Mouse (Mus musculus): Measurements from ENCODE around the gene Rimbp3.
"Not testable (repeated sequence)": the region's sequence is repeated elsewhere in the genome, so short reads cannot be mapped to it uniquely, and the experiment has no call there.

The Rimbp3 gene

GRCm38 (mm10) chr16:17220127-17220733 is 11.8 kb downstream of the Rimbp3 start:
- DNase-seq (ENCODE audit: low spot score) = no peak

DNA sequence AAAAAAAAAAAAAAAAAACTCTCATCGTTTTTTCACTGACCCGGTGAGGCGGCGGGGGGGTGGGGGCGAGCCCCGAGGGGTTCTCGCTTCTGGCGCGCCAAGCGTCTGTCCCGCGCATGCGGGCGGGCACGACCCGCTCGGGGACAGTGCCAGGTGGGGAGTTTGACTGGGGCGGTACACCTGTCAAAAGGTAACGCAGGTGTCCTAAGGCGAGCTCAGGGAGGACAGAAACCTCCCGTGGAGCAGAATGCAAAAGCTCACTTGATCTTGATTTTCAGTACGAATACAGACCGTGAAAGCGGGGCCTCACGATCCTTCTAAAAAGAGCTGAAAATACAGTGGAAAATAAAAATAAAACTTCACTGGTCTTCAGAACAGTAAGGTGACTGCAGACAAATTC is 13.8 kb downstream of the Rimbp3 start:
- DNase-seq (ENCODE audit: low spot score) = peak; percentile 64

DNA sequence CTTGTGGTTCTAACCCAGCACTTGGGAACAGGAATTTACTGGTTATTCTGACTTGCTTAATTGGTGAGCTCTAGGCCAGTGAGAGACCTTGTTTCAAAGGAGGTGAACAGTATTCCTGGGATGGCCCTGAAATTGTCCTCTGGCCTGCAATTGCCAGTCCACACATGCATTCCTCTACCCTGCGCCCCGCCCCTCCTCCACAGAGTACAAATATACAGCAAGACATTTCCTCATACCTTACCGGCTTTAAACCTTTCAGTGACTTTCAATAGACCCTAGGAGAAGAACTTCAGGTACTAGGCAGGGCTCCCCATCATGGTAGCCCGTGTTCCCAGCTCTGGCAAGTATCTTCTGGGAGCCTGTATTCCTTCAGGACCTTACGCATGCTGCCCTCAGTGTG is 17.2 kb downstream of the Rimbp3 start:
- no peak for DNase-seq (ENCODE audit: low spot score)

DNA sequence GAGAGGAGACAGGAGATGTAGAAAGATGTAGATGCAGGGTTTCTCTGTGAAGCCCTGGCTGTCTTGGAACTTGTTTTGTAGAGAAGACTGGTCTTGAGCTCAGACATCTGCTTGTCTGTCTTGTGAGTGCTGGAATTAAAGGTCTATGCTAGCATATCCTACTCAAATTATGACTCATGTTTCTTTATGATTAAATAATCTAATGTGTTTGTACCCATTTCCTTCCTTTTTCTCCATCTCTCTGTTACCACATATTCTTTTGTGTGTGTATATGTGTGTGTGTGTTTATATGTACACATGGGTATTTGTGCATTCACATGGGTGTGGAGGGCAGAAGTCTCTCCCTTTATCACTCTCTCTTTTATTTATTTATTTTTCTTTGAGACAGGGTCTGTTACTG is 18.1 kb downstream of the Rimbp3 start:
- no peak for DNase-seq (ENCODE audit: low spot score)

DNA sequence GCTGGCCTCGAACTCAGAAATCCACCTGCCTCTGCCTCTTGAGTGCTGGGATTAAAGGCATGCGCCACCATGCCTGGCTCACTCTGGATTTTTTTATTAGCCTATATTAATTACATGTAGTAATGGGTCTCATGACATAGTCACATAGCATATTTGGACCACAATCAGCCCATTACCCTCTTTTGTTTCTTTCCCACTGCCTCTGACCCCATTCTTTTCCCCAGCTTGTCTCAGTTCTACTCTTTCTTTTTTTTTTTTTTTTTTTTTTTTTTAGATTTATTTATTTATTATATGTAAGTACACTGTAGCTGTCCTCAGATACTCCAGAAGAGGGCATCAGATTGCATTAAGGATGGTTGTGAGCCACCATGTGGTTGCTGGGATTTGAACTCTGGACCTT is 23.1 kb downstream of the Rimbp3 start:
- DNase-seq (ENCODE audit: low spot score) = not testable (repeated sequence)

DNA sequence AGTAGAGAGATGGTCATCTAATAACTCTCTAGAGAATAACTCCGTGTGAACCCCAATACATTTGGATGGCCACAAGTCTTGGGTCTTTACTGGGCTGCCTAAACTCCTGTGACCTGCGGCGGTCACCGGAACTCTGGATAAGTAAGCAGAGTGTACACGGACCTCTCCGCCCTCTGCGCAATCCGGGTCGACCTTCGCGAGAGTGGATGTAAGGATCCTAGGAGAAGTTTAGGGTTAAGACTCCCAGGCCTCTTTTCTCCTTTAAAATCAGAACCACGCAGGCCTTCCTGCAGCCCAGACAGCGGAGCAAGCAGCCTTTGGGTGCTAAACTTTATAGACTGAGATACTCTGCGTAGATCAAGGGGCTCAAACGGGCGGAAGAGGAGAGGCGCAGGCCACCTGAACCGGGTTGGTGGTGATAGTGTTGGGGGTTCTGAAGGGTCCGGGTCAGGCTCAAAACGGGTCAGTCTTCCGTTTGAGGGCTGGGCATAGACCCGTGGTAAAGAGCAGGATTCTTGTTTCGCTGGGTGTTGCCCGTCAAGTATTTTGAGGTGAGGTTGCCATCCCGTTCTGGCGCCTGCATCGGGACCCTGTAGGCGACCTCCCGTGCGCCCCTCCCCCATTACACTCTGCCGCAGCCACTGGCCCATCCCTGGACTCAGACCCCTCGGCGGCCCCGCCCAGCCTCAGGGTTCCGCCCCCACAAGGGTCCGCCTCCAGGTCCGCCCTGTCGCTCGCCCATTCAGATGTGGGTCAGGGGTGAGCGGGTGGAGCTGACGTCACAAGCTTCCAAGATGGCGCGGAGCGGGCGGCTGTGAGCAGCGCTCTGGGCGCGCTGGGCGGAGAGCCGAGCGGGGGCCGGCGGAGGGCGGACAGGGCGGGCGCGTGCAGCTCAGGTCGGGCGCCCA is 24.6 kb downstream of the Rimbp3 start, which contains the start of gene Hic2:
Gene Hic2, plus strand, starts transcription at position 779 of the 908 bp plus-strand sequence.
- DNase-seq (ENCODE audit: low spot score) = peak; percentile 96

GRCm38 (mm10) chr16:17233702-17234498 is 25.5 kb downstream of the Rimbp3 start:
- peak; percentile 71 for DNase-seq (ENCODE audit: low spot score)

DNA sequence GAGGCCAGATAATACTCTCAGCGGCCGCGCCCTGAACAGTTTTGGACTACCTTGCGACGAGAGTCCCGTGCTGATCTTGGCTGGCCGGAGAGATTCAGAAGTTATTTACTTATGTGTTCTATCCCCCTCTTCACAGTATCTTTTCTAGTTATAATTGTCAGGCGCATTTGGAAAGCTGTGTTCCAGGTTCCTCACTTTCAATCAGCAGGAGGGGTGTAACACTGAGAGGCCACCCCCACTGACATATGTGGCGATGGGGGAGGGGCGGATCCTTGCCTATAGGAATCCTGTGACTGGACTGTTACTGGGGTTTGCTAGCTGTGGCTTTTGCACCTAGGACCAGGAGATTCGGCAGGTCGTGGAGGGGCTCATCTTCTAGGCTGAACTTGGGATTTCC is 26.1 kb downstream of the Rimbp3 start:
- DNase-seq (ENCODE audit: low spot score) = peak; percentile 50

DNA sequence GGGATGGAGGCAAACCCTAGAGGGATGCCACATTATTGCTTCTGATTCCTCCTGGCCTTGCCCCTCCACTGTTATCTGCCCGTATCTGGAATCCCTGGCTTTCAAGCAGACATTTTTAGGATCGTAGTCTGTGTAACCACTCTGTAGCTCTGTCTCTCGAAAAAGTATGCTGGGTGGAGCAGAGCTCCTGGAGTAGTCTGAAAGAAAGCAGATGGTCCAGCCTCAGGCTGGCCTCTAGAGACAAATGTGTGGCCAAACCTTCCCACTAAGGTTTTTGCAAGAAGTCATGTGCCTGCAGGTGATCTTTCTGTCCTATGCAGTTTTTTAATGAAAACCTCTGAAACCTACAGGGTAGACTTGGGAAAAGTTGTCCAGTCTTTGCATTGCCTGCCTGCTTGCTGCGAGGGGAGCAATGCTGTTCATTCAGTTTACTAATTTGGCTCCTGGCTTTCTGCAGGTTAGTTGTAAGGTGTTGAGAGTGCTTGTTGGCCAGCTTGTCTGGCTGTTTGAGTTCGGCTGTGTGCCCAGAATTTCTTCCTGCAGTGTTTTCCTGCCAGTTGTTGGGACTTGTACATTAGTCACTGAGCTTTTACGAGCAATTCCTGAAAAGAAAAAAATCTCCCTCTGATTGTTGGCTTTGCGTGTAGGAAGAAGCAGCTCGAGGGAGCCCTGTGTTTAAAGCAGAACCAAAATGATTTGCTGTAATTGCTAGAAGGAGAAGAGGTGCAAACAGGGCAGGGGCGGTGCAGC is 26.7 kb downstream of the Rimbp3 start:
- peak; percentile 36 for DNase-seq (ENCODE audit: low spot score)

- DNase-seq (ENCODE audit: low spot score) = no peak
These were observed 29.2 kb downstream of the Rimbp3 start for GRCm38 (mm10) chr16:17237634-17238033.

- no peak for DNase-seq (ENCODE audit: low spot score)
These were observed 31.0 kb downstream of the Rimbp3 start for GRCm38 (mm10) chr16:17239409-17239808.

DNA sequence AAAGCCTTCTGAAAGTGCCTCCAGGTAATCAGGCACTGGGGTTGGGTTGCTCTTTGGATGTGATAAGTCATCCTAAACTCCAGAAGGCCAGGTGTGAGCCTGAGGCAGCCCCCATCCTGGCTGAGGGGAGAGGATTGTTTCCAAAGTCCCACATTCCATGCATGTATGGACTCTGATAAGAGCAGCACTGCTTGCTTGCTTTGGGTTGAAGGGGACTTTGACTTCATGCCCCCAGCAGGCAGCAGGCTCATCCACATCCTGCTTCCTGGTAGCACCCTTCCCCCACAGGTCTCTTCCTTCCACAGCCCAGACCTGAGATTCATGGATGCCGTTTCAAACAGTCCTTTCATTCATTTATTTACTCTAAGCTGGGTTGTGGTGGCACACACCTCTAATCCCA is 35.3 kb downstream of the Rimbp3 start:
- no peak for DNase-seq (ENCODE audit: low spot score)

DNA sequence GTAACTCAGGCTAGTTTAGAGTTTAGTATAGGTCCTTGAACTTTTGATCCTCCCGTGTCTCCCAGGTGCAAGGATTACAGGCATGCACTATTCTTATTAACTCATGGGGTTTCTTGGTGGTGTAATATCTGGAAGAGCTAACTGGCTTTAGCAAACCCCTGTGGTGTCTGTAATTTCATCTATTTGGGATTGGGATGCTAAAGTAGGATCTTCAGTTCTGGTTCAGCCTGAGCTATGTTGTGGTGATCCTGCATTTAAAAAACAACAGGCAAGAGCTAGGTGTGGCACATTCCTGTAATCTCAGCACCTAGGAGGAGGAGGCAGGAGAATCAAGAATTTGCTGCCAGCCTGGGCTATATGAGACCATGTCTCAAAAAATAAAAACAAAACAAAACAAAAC is 36.6 kb downstream of the Rimbp3 start:
- DNase-seq (ENCODE audit: low spot score) = no peak

GRCm38 (mm10) chr16:17247727-17248126 is 39.3 kb downstream of the Rimbp3 start:
- DNase-seq (ENCODE audit: low spot score) = no peak

DNA sequence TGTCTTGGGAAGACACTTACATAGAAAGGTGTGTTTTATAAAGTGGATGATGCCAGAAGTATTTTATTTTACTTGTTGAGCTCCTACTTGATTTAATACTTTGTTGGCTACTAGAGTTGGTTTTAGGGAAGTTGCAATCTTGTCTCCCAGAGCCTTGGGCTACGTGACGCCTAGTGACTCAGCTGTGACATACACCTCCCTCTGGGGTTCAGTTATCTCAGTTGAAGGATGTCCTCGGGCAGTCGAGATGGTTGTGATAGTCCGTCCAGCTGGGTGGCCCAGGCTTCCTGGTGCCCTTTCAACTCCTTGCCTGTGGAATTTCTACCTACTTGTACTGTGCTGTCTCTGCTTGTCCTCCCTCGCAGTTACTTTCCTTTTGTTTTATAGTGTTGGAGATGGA is 40.7 kb downstream of the Rimbp3 start:
- DNase-seq (ENCODE audit: low spot score) = no peak

DNA sequence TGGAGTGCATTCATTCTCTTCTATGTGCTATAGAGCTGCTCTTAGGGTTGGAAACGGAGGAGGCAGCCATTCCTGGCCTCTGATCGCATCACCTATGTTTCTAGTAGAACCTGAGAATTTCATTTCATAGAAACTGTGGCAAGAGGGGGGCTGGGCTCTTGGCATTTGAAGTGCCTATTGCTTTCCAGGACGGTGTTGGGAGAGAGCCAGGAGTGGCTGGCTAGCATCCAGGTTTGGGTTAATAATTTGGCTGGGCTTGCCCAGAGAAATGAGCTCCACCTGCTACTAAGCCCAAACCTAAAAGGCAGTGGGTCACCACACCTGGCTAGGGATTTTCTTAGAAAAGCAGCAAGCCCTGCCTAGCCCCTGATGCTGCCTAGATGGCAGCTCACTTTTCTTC is 43.1 kb downstream of the Rimbp3 start:
- peak; percentile 59 for DNase-seq (ENCODE audit: low spot score)

- no peak for DNase-seq (ENCODE audit: low spot score)
These were observed 43.8 kb downstream of the Rimbp3 start for GRCm38 (mm10) chr16:17252086-17252726.

DNA sequence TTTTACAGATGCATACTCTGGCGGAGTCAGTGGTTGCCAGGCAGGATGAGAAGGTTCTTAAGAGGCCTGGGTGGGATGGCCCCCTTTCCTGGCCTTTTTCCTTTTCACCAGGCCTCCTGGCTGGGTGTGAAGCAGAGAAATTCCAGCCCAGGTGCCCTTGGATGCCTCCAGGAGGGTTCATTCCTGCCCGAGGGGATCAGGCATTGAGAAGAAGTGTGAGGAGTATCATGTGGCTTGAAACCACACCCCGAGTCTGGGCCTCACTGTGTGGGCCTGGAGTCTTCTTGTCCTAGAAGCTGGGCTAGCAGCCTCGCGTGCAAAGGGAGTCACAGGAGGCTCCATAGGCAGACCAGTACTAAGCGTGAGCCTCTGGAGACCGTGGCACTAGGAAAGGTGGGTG is 44.4 kb downstream of the Rimbp3 start:
- DNase-seq (ENCODE audit: low spot score) = no peak

DNA sequence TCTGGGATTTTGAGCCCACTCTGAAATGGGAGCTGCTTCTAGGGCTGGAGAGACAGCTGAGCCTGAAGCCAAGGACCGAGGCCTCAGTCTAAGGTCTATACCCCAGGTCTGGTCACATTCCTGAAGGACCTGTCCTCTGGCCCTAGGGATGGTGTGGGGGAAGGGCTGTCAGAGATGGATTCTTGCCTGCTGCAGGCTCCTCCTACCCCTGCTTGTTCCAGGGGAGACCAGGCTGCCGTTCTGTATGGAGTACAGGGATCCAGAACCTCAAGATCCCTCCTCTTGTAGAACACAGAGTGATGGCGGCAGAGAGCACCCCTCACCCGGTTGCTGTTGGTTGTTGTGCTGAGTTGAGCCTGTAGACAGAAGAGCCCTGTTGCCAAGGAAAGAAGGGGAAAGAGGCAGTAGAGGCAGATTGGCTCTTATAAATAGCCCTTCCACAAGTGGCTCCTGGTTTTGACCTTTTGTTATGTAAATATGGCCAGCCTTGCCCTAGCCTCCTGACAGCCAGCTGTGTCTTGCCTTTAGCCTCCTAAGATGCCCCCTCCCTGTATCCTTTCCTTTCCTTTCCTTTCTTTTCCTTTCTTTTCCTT is 45.7 kb downstream of the Rimbp3 start:
- no peak for DNase-seq (ENCODE audit: low spot score)

DNA sequence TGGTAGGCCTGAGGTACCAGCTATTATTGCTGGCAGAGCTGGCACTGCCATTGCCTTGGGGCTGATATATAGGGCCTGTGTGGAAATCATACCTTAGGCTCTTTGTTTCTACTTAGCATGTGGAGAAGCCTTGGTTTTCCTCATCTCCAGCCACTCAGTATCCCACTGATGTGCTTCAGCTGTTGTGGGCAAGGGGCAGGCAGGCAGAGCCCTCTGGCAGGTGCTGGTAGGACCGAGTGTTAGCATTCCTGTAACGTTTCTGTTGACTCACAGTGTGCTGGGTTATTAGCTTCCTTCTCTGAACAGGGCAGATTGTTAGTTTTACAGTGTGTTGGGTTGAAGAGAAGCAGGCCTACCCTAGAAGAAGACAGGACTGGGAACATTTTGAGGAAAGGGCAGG is 46.9 kb downstream of the Rimbp3 start:
- no peak for DNase-seq (ENCODE audit: low spot score)

DNA sequence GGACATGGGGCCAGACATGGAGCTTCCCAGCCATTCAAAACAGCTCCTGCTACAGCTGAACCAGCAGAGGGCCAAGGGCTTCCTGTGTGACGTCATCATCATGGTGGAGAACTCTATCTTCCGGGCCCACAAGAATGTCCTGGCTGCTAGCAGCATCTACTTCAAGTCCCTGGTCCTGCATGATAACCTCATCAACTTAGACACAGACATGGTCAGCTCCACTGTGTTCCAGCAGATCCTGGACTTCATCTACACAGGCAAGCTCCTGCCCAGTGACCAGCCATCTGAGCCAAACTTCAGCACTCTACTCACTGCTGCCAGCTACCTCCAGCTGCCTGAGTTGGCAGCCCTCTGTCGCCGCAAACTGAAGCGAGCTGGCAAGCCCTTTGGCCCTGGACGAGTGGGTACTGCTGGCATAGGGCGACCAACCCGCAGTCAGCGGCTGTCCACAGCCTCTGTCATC is 49.0 kb downstream of the Rimbp3 start:
- DNase-seq (ENCODE audit: low spot score) = no peak
